In genomic region chr9:73070971-73071659, GRCm38 (mm10) we compare ENCODE assay signal across 8 mouse cellular contexts. TPM values are rescaled to one million over a fixed set of nuclear protein-coding genes. Genes with fewer than 3 reads are reported as not detected.
DNase-seq lines count a peak whose midpoint lies in the region; ATAC-seq and TF ChIP-seq lines count a peak whose summit lies in the region.
"Had no signal": no experiment of that assay in that cellular context is flagged by ENCODE, and none has a peak within 500 bp of the region (broad histone marks: within the 10 kb centered on the region; RNA-seq: fewer than 3 reads in every experiment).

No protein-coding gene starts in this region.

- WGBS in midbrain, embryonic 11.5 days: 78% methylated on average over 10 of the region's 10 CpGs
- WGBS in midbrain, embryonic 16.5 days: 71% methylated on average over 10 of the region's 10 CpGs
- 48% methylated on average over 10 of the region's 10 CpGs for WGBS in liver, embryonic 11.5 days
- 64% methylated on average over 10 of the region's 10 CpGs for whole genome bisulfite sequencing in stomach, embryonic 14.5 days
- 78% methylated on average over 10 of the region's 10 CpGs for WGBS in forebrain, postnatal 0 days

- H3K4me2 ChIP-seq in midbrain, embryonic 11.5 days: no peak overlapping the region
- no peak overlapping the region for H3K4me2 ChIP-seq in midbrain, embryonic 16.5 days (ENCODE audit: low read length)
- H3K4me2 ChIP-seq in liver, embryonic 11.5 days: peak overlapping the region; percentile 5; the same call in 1 of the 2 replicates
- H3K4me2 ChIP-seq in stomach, embryonic 14.5 days (replicated peaks; ENCODE audit: low read depth, low read length): no peak overlapping the region
- H3K4me2 ChIP-seq in forebrain, postnatal 0 days (ENCODE audit: low read depth): no peak overlapping the region

- no peak overlapping the region for H3K27ac ChIP-seq in midbrain, embryonic 11.5 days (ENCODE audit: low read depth, low read length)
- H3K27ac ChIP-seq in midbrain, embryonic 16.5 days (ENCODE audit: low read length): no peak overlapping the region
- H3K27ac ChIP-seq in liver, embryonic 11.5 days (ENCODE audit: low read depth, low read length): peak overlapping the region; percentile 10; the same call in 1 of the 2 replicates
- peak overlapping the region; percentile 52 for H3K27ac ChIP-seq in stomach, embryonic 14.5 days (ENCODE audit: low read length)
- no peak overlapping the region for H3K27ac ChIP-seq in forebrain, postnatal 0 days (ENCODE audit: low read depth, low read length)

- no peaks in the 10 kb centered on the region for H3K9me3 ChIP-seq in midbrain, embryonic 11.5 days (ENCODE audit: control insufficient read depth, low read length)
- H3K9me3 ChIP-seq in midbrain, embryonic 16.5 days (replicated peaks; ENCODE audit: control insufficient read depth, low read length, poor library complexity, severe bottlenecking): no peaks in the 10 kb centered on the region
- no peaks in the 10 kb centered on the region for H3K9me3 ChIP-seq in liver, embryonic 11.5 days (ENCODE audit: control insufficient read depth, low read length)
- no peaks in the 10 kb centered on the region; the same call in 1 of the 2 replicates for H3K9me3 ChIP-seq in stomach, embryonic 14.5 days (ENCODE audit: control insufficient read depth, low read depth, low read length)
- no peaks in the 10 kb centered on the region for H3K9me3 ChIP-seq in forebrain, postnatal 0 days (ENCODE audit: low read length)

- H3K27me3 ChIP-seq in midbrain, embryonic 11.5 days (ENCODE audit: control insufficient read depth, insufficient read depth, low read length): no peaks in the 10 kb centered on the region
- H3K27me3 ChIP-seq in midbrain, embryonic 16.5 days (ENCODE audit: control insufficient read depth, insufficient read depth, low read depth, low read length): no peaks in the 10 kb centered on the region
- no peaks in the 10 kb centered on the region for H3K27me3 ChIP-seq in liver, embryonic 11.5 days (replicated peaks; ENCODE audit: control insufficient read depth, insufficient read depth, low read length)
- no peaks in the 10 kb centered on the region for H3K27me3 ChIP-seq in stomach, embryonic 14.5 days (ENCODE audit: control insufficient read depth, insufficient read depth, low read length)
- H3K27me3 ChIP-seq in forebrain, postnatal 0 days (ENCODE audit: insufficient read depth, low read length): no peaks in the 10 kb centered on the region

- ATAC-seq in midbrain, embryonic 11.5 days (ENCODE audit: low FRiP score): no peak
- no peak for ATAC-seq in midbrain, embryonic 16.5 days
- ATAC-seq in liver, embryonic 11.5 days (replicated peaks; ENCODE audit: low FRiP score): no peak
- ATAC-seq in stomach, embryonic 14.5 days (ENCODE audit: insufficient number of reproducible peaks, insufficient read depth, low FRiP score, low read depth): peak; percentile 54
- no peak for ATAC-seq in forebrain, postnatal 0 days

- H3K9ac ChIP-seq in midbrain, embryonic 11.5 days (ENCODE audit: low read length): no peak overlapping the region
- no peak overlapping the region for H3K9ac ChIP-seq in midbrain, embryonic 16.5 days (ENCODE audit: low read depth, low read length)
- H3K9ac ChIP-seq in liver, embryonic 11.5 days (ENCODE audit: low read depth, low read length): no peak overlapping the region
- H3K9ac ChIP-seq in stomach, embryonic 14.5 days (replicated peaks; ENCODE audit: low read depth, low read length): no peak overlapping the region
- no peak overlapping the region for H3K9ac ChIP-seq in forebrain, postnatal 0 days

- H3K4me1 ChIP-seq in midbrain, embryonic 11.5 days (ENCODE audit: control insufficient read depth, insufficient read depth, low read length): no peaks in the 10 kb centered on the region
- peaks cover 8% of the 10 kb centered on the region for H3K4me1 ChIP-seq in midbrain, embryonic 16.5 days (ENCODE audit: control insufficient read depth, insufficient read depth, low read length)
- H3K4me1 ChIP-seq in liver, embryonic 11.5 days (replicated peaks; ENCODE audit: control insufficient read depth, insufficient read depth, low read length): peaks cover 7% of the 10 kb centered on the region
- peaks cover 13% of the 10 kb centered on the region for H3K4me1 ChIP-seq in stomach, embryonic 14.5 days (ENCODE audit: control insufficient read depth, insufficient read depth, low read length)
- H3K4me1 ChIP-seq in forebrain, postnatal 0 days (ENCODE audit: insufficient read depth): no peaks in the 10 kb centered on the region

- DNase-seq in midbrain, embryonic 11.5 days (ENCODE audit: low spot score, missing footprints): peak; percentile 76
- DNase-seq in ZHBTc4 (ENCODE audit: low read depth, low spot score): peak; percentile 88
- DNase-seq in liver, embryonic 11.5 days (ENCODE audit: low spot score): no peak
- DNase-seq in forebrain, postnatal 0 days: no peak
- no peak for DNase-seq in cerebellum, postnatal 25 days

- H3K4me3 ChIP-seq in midbrain, embryonic 11.5 days (ENCODE audit: low read depth, low read length): no peak overlapping the region
- H3K4me3 ChIP-seq in midbrain, embryonic 16.5 days (ENCODE audit: low read depth, low read length): no peak overlapping the region
- no peak overlapping the region for H3K4me3 ChIP-seq in liver, embryonic 11.5 days (ENCODE audit: low read depth, low read length)
- H3K4me3 ChIP-seq in stomach, embryonic 14.5 days (ENCODE audit: low read depth, low read length): no peak overlapping the region
- no peak overlapping the region for H3K4me3 ChIP-seq in forebrain, postnatal 0 days (ENCODE audit: low read depth, low read length)

- no peaks in the 10 kb centered on the region for H3K36me3 ChIP-seq in midbrain, embryonic 11.5 days (ENCODE audit: control insufficient read depth, insufficient read depth, low read length)
- H3K36me3 ChIP-seq in midbrain, embryonic 16.5 days (ENCODE audit: control insufficient read depth, insufficient read depth, low read length): no peaks in the 10 kb centered on the region
- no peaks in the 10 kb centered on the region for H3K36me3 ChIP-seq in liver, embryonic 11.5 days (ENCODE audit: control insufficient read depth, insufficient read depth, low read length)
- no peaks in the 10 kb centered on the region for H3K36me3 ChIP-seq in stomach, embryonic 14.5 days (ENCODE audit: control insufficient read depth, insufficient read depth, low read length)
- H3K36me3 ChIP-seq in forebrain, postnatal 0 days (ENCODE audit: insufficient read depth): no peaks in the 10 kb centered on the region

- no peak for TF ChIP-seq CTCF in forebrain, postnatal 0 days (IDR thresholded peaks at IDR 0.05; ENCODE audit: low read depth)

RNA-seq across cellular contexts. Expression of gene Rab27a, which starts 26.5 kb away (rescaled TPM):
- polyA plus RNA-seq in midbrain, embryonic 11.5 days (2014; fragmentation: Nextera tagmentation; extraction: Ambion mirVana): 0.52 and 0.55 TPM in 2 replicates
- polyA plus RNA-seq in midbrain, embryonic 16.5 days (2015; fragmentation: Nextera tagmentation; extraction: Ambion mirVana): 3.3 and 3.6 TPM in 2 replicates
- 3.0 and 3.5 TPM in 2 replicates for polyA plus RNA-seq in liver, embryonic 11.5 days (2014; fragmentation: Nextera tagmentation; extraction: Ambion mirVana)
- polyA plus RNA-seq in stomach, embryonic 14.5 days (2014; fragmentation: Nextera tagmentation; extraction: Ambion mirVana): 5.0 and 5.4 TPM in 2 replicates
- total RNA-seq in forebrain, postnatal 0 days (2014; rRNA removed): 3.9 and 5.6 TPM in 2 replicates
- 1.1 and 2.3 TPM in 2 replicates for polyA plus RNA-seq in forebrain, postnatal 0 days (2015; fragmentation: Nextera tagmentation; extraction: Ambion mirVana)

RNA-seq across cellular contexts. Expression of gene Khdc3, which starts 30.5 kb away (rescaled TPM):
- polyA plus RNA-seq in midbrain, embryonic 11.5 days (2014; fragmentation: Nextera tagmentation; extraction: Ambion mirVana): not detected in 2 replicates
- 0.24 and 0.25 TPM in 2 replicates for polyA plus RNA-seq in midbrain, embryonic 16.5 days (2015; fragmentation: Nextera tagmentation; extraction: Ambion mirVana)
- not detected in 2 replicates for polyA plus RNA-seq in liver, embryonic 11.5 days (2014; fragmentation: Nextera tagmentation; extraction: Ambion mirVana)
- polyA plus RNA-seq in stomach, embryonic 14.5 days (2014; fragmentation: Nextera tagmentation; extraction: Ambion mirVana): 0.36 and 0.39 TPM in 2 replicates
- total RNA-seq in forebrain, postnatal 0 days (2014; rRNA removed): 1.1 TPM in 1 of 2 replicates, not detected in the other
- 0.08 TPM in 1 of 2 replicates, not detected in the other for polyA plus RNA-seq in forebrain, postnatal 0 days (2015; fragmentation: Nextera tagmentation; extraction: Ambion mirVana)

RNA-seq across cellular contexts. Expression of gene Pigb, which starts 30.9 kb away (rescaled TPM):
- 18.3 and 19.0 TPM in 2 replicates for polyA plus RNA-seq in midbrain, embryonic 11.5 days (2014; fragmentation: Nextera tagmentation; extraction: Ambion mirVana)
- polyA plus RNA-seq in midbrain, embryonic 16.5 days (2015; fragmentation: Nextera tagmentation; extraction: Ambion mirVana): 14.9 and 18.6 TPM in 2 replicates
- polyA plus RNA-seq in liver, embryonic 11.5 days (2014; fragmentation: Nextera tagmentation; extraction: Ambion mirVana): 17.1 and 21.0 TPM in 2 replicates
- polyA plus RNA-seq in stomach, embryonic 14.5 days (2014; fragmentation: Nextera tagmentation; extraction: Ambion mirVana): 19.1 and 20.0 TPM in 2 replicates
- total RNA-seq in forebrain, postnatal 0 days (2014; rRNA removed): 8.2 and 10.3 TPM in 2 replicates
- 7.8 and 10.0 TPM in 2 replicates for polyA plus RNA-seq in forebrain, postnatal 0 days (2015; fragmentation: Nextera tagmentation; extraction: Ambion mirVana)

RNA-seq across cellular contexts. Expression of gene Gm20509, which starts 31.2 kb away (rescaled TPM):
- polyA plus RNA-seq in midbrain, embryonic 11.5 days (2014; fragmentation: Nextera tagmentation; extraction: Ambion mirVana): not detected in 2 replicates
- polyA plus RNA-seq in midbrain, embryonic 16.5 days (2015; fragmentation: Nextera tagmentation; extraction: Ambion mirVana): not detected in 2 replicates
- polyA plus RNA-seq in liver, embryonic 11.5 days (2014; fragmentation: Nextera tagmentation; extraction: Ambion mirVana): not detected in 2 replicates
- not detected in 2 replicates for polyA plus RNA-seq in stomach, embryonic 14.5 days (2014; fragmentation: Nextera tagmentation; extraction: Ambion mirVana)
- total RNA-seq in forebrain, postnatal 0 days (2014; rRNA removed): not detected in 2 replicates
- not detected in 2 replicates for polyA plus RNA-seq in forebrain, postnatal 0 days (2015; fragmentation: Nextera tagmentation; extraction: Ambion mirVana)
- polyA plus RNA-seq: intestine, embryonic 14.5 days had no signal

RNA-seq across cellular contexts. Expression of gene Rsl24d1, which starts 42.1 kb away (rescaled TPM):
- polyA plus RNA-seq in midbrain, embryonic 11.5 days (2014; fragmentation: Nextera tagmentation; extraction: Ambion mirVana): 172 and 184 TPM in 2 replicates
- polyA plus RNA-seq in midbrain, embryonic 16.5 days (2015; fragmentation: Nextera tagmentation; extraction: Ambion mirVana): 103 and 109 TPM in 2 replicates
- 156 and 157 TPM in 2 replicates for polyA plus RNA-seq in liver, embryonic 11.5 days (2014; fragmentation: Nextera tagmentation; extraction: Ambion mirVana)
- polyA plus RNA-seq in stomach, embryonic 14.5 days (2014; fragmentation: Nextera tagmentation; extraction: Ambion mirVana): 111 and 114 TPM in 2 replicates
- total RNA-seq in forebrain, postnatal 0 days (2014; rRNA removed): 88.2 and 99.1 TPM in 2 replicates
- 115 and 119 TPM in 2 replicates for polyA plus RNA-seq in forebrain, postnatal 0 days (2015; fragmentation: Nextera tagmentation; extraction: Ambion mirVana)

Comparison
In these comparisons a context has a peak if more than half of its experiments do, and no peak if none do; other contexts are left out.
1. DNase-seq: peak in midbrain, embryonic 11.5 days (single experiment) and ZHBTc4 (single experiment); none in liver, embryonic 11.5 days (single experiment), forebrain, postnatal 0 days (single experiment) and cerebellum, postnatal 25 days (0 of 2).
2. H3K27ac ChIP-seq: peak in liver, embryonic 11.5 days (single experiment) and stomach, embryonic 14.5 days (single experiment); none in midbrain, embryonic 11.5 days (single experiment), midbrain, embryonic 16.5 days (single experiment) and forebrain, postnatal 0 days (single experiment).